Mouse (Mus musculus) cerebellum, adult 2 months (tissue): Measurements from ENCODE around the gene Ccr1.

Experiments used
- CTCF ChIP-seq: fragments of 200-500 bp; IDR thresholded peaks from 2 replicates; pipeline ENCODE4 v1.5.1; 2011; ENCODE audit warnings: low read depth, mild to moderate bottlenecking, control low read depth, low read length, moderate library complexity, borderline replicate concordance; ENCODE audit not compliant: insufficient read depth
- POLR2A ChIP-seq: fragments of 200-500 bp; IDR thresholded peaks from 2 replicates; pipeline ENCODE4 v1.6.1; 2011; ENCODE audit warnings: low read length, control low read depth, borderline replicate concordance; ENCODE audit not compliant: insufficient read depth

- TF ChIP-seq CTCF, result no peak
- no peak for TF ChIP-seq POLR2A
Observed at GRCm38 (mm10) chr9:123931761-123932700, 36.5 kb downstream of the Ccr1 start.
